Mouse (Mus musculus) urinary bladder, postnatal 25 days (tissue): ENCODE results near the gene Ncstn.

ENCODE experiments used
- DNase-seq: peaks from one replicate; pipeline ENCODE4 v3.0.0; 2022; ENCODE audit warnings: low spot score

The Ncstn gene

DNA sequence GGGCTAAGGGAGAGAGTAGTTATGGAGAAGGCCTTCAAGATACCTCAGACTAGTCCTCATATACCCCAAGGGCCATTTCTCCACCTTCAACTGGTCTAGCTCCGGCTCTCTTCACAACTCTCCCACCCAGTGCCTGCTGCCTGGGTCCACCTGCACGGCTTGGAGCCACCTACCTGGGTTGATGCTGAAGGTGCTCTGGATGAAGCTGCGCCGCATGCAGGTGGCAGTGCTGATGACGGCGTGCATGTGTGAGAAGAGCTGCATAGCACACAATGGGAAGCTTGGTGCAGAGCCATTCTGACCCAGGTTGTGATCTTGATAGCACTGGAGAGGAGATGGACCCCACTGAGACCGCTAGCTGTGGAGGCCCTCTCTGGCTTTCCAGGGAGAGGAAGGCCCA is 10.0 kb downstream of the Ncstn start:
- DNase-seq, result no peak

- no peak for DNase-seq
These were observed 11.0 kb downstream of the Ncstn start for GRCm38 (mm10) chr1:172071556-172071955.

DNA sequence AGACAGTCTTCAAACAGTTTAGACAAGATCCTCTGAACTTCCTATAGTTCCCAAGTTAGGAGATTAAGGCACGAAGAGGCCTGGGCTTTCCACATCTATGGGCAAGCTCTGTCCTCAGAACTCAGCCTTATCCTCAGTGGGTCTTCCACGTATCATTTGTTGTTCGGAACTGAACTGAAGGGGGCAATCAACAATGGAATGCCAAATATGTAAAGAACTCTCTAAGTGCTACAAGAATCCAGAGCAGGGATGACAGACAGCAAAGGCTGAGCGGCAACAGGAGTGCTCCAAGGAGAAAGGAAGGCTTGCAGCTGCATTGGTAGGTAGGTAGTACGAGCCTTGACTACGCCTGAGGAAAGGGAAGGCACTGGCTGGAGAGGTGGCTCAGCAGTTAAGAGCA is 12.4 kb downstream of the Ncstn start:
- no peak for DNase-seq

DNA sequence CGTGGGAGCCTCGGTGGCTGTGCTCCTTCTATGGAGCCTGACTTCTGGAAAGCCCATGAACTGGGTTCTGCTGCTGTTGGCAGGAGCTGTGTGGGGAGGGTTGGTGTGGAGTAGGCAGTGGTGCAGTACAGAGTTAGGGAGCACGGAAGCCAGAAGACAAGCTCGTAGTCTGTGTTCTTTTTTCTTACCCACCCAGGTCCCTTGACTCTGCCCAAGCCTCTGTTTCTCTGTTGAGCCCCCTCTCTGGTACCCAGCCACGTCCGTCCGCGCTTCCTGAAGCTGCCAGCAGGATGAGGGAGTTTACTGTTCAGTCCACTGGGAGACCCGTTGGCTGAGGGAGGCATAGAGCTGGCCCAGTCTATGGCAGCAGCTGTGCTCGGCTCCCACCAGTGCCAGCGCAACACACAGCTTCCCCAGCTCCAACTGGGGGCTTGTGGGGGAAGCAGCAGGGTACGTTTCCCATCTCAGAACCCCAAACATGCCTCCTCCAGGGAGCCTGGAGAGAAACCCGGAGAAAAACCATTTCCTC is 17.9 kb downstream of the Ncstn start:
- no peak for DNase-seq

GRCm38 (mm10) chr1:172063291-172064023 is 19.1 kb downstream of the Ncstn start:
- DNase-seq, result no peak

GRCm38 (mm10) chr1:172062101-172062500 is 20.5 kb downstream of the Ncstn start:
- DNase-seq, result no peak

- no peak for DNase-seq
These were observed 21.4 kb downstream of the Ncstn start for GRCm38 (mm10) chr1:172061217-172061616.

DNA sequence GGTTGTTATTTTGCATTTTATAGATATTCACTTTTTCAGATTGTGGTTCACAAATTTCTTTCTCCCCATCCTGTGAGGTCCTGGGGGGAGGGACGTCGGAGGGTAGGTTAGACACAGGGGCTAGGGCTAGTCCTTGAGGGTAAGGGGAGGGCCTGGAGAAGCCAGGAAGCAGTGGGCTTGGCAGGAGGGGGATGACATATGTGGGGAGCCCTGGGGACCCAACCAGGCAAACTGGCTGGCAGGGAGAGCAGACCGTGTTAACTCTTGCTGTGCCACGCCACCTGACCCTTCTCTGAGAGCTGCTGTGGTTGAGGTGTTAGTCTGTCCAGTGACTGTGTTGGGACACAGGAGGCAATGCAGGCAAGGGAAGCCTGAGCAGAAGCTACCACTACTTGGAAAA is 21.9 kb downstream of the Ncstn start:
- no peak for DNase-seq

- DNase-seq, result no peak
These were observed 23.7 kb downstream of the Ncstn start for GRCm38 (mm10) chr1:172058874-172059273.

DNA sequence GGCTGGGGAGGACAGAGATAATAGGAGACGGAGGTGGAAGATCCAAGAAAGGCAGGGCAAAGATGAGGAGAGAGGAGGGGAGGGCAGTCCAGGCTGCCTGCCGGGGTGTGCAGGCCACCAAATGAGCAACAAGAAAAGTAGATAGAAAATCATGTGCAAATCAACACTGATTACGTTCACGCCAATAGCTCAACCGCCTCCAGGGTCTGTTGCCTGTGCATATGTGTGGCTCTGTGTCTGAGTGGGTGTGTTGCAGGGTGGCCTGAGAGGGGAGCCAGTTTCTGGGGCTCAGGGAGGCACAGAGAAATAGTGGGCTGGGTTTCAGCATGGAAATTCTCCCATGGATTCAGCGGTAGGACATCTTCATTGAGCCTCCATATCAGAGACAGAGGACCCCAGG is 24.3 kb downstream of the Ncstn start:
- no peak for DNase-seq

DNA sequence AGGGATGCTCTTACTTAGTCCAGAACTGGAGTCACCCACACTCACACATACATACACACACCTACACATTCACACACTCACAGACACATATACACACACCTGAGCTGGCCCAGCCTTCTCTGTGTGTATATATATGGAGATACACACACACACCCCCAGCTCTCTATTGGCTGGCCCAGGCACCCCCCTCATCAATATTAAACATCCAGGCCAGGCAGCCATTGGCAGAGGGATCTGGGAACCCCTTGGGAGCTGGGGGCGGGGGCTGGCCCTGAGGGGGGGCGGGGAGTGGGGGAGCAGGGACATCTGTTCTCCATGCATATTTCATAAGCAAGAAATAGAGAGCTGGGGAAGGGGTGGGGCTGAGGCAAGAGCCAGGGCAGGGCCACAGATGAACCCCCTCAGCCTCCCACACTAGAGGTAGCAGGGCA is 25.1 kb downstream of the Ncstn start, which contains the start of gene Nhlh1:
Gene Nhlh1, minus strand, starts transcription at position 83 of the 431 bp plus-strand sequence.
- no peak for DNase-seq

DNA sequence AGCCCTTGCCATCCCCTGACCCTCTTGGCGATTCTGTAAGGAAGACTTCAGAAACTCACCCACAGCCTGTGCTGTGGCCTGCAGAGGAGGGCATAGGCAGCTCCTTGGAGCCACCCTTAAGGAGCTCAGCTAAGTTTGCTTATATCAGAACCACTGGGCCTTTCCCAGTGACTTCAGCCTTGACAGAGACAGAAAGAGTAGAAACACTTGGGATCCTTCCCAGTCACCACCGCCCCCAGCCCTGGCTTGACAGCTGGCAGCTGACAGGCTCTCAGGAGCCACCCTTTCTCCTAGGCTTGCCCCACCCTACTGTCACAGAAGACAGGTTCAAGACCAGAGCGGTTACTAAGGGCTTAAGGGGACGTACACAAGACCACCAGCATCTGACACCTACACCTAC is 26.3 kb downstream of the Ncstn start:
- no peak for DNase-seq

- no peak for DNase-seq
These were observed 28.8 kb downstream of the Ncstn start for GRCm38 (mm10) chr1:172053541-172054440.

GRCm38 (mm10) chr1:172052766-172053279 is 29.8 kb downstream of the Ncstn start:
- DNase-seq, result no peak

- DNase-seq, result no peak
These were observed 33.3 kb downstream of the Ncstn start for GRCm38 (mm10) chr1:172049131-172049782.

DNA sequence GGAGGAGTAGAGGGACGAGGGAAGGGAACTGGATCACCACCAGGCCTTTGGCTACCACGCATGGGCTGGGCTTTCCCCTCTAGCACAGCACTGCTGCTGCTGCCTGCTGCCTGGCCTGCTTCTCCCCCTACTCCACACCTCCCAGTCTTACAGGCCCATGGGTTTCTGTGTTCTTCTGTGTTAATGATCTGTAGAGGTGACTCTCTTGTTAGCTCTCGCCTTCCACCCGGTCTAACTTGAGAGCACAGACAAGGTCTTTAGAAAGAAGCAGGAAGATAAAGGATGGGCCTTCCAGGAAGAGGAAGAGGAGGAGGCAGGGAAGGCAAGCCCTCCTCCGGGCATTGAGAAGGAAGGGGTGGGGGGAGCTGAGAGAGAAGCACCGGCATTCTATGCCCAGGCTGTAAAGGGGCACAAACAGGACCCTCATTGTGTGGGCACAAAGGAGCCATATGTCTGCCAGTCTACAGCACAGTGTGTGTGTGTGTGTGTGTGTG is 34.3 kb downstream of the Ncstn start:
- DNase-seq, result no peak

DNA sequence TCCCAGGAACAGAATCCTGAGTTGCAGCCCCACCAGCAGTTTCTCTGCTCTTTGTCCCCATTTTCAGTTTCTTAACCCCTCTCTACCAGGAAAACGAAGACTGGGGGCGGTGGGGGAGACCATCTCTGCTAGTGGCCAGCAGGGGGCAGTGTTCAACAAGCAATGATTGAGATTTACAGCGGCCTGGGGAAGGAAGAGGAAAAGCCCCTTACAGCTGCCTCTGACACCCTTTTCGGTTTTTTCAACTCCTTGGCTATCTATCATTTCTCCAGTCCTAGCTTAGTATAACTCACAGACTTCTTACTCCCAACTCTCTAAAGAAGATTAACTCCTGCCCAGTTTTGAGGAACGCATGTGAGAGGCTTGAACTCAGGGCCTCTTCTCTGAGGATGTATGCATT is 35.7 kb downstream of the Ncstn start:
- peak; percentile 57 for DNase-seq

GRCm38 (mm10) chr1:172046410-172046809 is 36.2 kb downstream of the Ncstn start:
- DNase-seq, result no peak

DNA sequence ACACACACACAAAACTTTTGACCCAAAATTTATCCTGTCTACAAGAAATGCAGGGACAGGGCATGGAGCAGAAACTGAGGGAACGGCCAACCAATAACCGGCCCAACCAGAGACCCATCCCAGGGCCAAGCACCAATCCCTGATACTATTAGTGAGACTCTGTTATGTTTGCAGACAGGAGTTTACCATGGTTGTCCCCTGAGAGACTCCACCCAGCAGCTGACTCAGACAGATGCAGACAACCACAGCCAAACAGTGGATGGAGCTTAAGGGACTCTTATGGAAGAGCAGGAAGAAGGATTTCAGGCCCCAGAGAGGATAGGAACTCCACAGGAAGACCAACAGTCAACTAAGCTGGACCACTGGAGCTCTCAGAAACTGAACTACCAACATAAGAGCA is 52.7 kb downstream of the Ncstn start:
- DNase-seq, result no peak

DNA sequence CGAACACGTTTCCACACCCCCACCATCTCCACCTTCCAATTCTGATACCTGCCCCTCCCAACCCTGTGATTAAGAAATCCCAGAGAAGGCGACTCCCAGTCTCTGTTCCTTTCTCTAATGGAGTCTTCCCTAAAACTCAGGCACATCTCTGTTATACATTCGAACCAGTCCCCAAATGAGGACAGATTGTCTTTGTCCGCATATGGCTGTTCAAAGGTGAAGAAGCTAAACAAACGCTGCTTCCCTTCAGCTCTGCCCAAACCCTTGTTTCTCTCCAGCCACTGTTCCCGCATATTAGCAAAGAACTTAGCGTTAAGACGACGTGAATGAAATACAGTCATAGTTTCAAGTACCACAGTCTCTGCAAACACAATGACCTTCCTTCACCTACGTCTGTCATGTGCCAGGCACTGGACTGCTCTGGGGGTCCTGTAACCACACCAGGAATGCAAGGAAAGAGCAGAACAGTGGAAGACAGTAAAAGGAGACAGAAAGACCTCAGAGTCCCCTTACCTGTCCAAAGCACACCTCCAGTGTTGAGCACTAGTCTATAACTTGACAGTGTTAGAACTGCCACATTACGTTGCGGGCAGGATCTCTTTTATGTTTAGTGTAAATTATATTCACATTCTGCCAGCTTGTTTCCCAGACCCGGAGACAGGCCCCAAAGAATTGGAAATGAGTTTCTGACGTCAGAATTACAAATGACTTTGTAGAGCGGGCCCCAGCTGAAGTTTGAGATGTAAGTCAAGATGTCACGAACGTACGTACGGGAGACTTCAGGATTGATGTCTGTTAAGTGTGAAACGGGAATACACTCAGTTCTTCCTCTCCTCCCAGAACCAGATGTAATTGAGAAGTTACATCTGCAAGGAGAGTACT is 54.0 kb downstream of the Ncstn start, which contains the start of gene Vangl2:
Gene Vangl2, minus strand, starts transcription at position 51 of the 882 bp plus-strand sequence.
- no peak for DNase-seq

DNA sequence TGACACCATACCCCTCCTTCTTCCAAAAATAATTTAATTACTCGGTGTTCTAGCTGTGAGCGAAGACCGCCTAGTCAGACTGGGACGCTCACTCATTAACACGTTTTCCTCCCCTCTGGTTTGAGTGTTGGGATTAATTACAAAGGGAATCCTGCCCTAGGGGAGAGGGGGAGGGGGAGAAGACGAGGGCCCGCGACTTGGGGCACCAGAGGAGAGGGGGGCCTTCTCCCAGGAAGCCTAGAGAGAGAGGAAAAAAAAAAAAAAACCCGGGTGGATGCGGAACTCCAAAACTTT is 54.8 kb downstream of the Ncstn start:
- no peak for DNase-seq
